Mouse (Mus musculus) stomach, embryonic 16.5 days (tissue): Measurements from ENCODE around the gene Pik3r2. TPM values are rescaled to one million over a fixed set of nuclear protein-coding genes. Genes with fewer than 3 reads are reported as not detected.

Experiments used
- ATAC-seq: fragments of 200-750 bp; cut with Nextera tagmentation; 2 replicates; pipeline ENCODE4 v1.8.0; 2017; ENCODE audit warnings: moderate number of reproducible peaks, moderate TSS enrichment; ENCODE audit not compliant: insufficient read depth, low FRiP score
- H3K27ac ChIP-seq: fragments of 300-500 bp; sonication (generic); 2 replicates; pipeline ENCODE4 v1.5.1; 2014; ENCODE audit warnings: low read length
- H3K27me3 ChIP-seq: fragments of 300-500 bp; sonication (generic); 2 replicates; pipeline ENCODE4 v1.6.1; 2014; ENCODE audit warnings: low read length, control low read depth, mixed read lengths; ENCODE audit not compliant: control insufficient read depth, insufficient read depth
- H3K36me3 ChIP-seq: fragments of 300-500 bp; sonication (generic); 2 replicates; pipeline ENCODE4 v1.6.1; 2014; ENCODE audit warnings: low read length; ENCODE audit not compliant: control insufficient read depth, insufficient read depth
- H3K4me1 ChIP-seq: fragments of 300-500 bp; sonication (generic); 2 replicates; pipeline ENCODE4 v1.6.1; 2014; ENCODE audit warnings: low read length, control low read depth, mixed read lengths; ENCODE audit not compliant: control insufficient read depth, insufficient read depth
- H3K4me2 ChIP-seq: fragments of 300-500 bp; sonication (generic); 2 replicates; pipeline ENCODE4 v1.6.1; 2014; ENCODE audit warnings: low read depth, low read length, mixed read lengths
- H3K4me3 ChIP-seq: fragments of 300-500 bp; sonication (generic); replicated peaks from 2 replicates; pipeline ENCODE4 v1.5.1; 2014; ENCODE audit warnings: mild to moderate bottlenecking, low read length
- H3K9ac ChIP-seq: fragments of 300-500 bp; sonication (generic); 2 replicates; pipeline ENCODE4 v1.6.1; 2014; ENCODE audit warnings: low read length
- H3K9me3 ChIP-seq: fragments of 300-500 bp; sonication (generic); replicated peaks from 2 replicates; pipeline ENCODE4 v1.6.1; 2016; ENCODE audit warnings: low read length, control low read depth; ENCODE audit not compliant: control insufficient read depth
- WGBS: fragments of 180-500 bp; shearing (Covaris S2); extraction: QIAGEN DNeasy Blood & Tissue Kit; methylation state at CpG from one replicate; pipeline ENCODE4 v1.1.7; 2014; 5-methylcytosine and 5-hydroxymethylcytosine counted together
- polyA plus RNA-seq: library from polyadenylated mRNA; unstranded; fragments of >200 nt; fragmentation: Nextera tagmentation; extraction: Ambion mirVana; gene quantifications from 2 replicates; pipeline ENCODE4 v1.2.1, GENCODE M21; 2015

Pik3r2 gene
- polyA plus RNA-seq, 1 experiment from 2014 or later: 57.6 TPM

DNA sequence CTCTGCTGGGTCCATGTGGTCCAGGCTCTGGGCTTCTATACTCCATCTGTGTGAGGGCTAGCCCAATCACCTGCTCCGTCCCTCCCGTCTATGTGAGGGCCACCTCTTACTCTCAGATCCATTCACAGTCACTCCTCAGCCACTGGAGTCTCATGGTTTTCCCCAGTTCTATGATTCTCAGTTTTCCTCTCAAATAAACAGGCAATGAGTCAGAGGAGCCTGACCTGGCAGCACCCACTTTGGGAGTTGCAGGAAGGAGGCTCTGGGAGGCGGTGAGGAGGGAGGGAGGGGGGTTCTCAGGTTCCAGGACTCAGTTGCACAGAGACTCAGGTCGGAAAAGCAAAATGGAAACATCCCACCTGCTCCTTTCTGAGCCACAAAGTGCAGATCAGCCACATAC is 36.4 kb upstream of the Pik3r2 start:
- Histone ChIP-seq H3K4me2 (no peak overlapping the region), H3K36me3 (no peaks in the 10 kb centered on the region), H3K27me3 (peaks cover 5% of the 10 kb centered on the region; the same call in 1 of the 2 replicates), H3K9me3 (no peaks in the 10 kb centered on the region), H3K4me1 (peaks cover 6% of the 10 kb centered on the region; the same call in 1 of the 2 replicates), H3K4me3 (no peak overlapping the region), H3K9ac (no peak overlapping the region), H3K27ac (no peak overlapping the region)
- WGBS: 51% methylated on average over 4 of the region's 4 CpGs
- ATAC-seq: no peak

DNA sequence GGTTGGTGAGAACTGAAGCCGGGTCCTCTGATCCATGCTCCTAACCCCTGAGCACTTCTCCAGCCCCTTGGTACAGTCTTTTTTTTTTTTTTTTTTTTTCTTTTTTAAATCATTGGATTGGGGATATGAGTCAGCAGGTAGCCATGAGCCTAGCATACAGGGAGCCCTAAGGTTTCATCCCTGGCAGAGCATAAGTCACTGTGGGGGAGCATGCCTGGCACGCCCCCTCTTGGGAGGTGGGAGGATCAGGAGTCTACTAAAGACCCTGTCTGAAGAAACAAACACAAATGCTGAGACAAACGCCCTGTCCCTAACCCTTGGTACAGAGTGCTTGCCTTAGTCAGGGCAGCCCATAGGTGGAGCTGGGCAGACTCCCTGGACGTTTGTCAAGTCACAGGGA is 35.5 kb upstream of the Pik3r2 start:
- H3K4me1 ChIP-seq: peaks cover 6% of the 10 kb centered on the region; the same call in 1 of the 2 replicates
- no peaks in the 10 kb centered on the region for H3K9me3 ChIP-seq
- no peaks in the 10 kb centered on the region for H3K36me3 ChIP-seq
- 39% methylated on average over 4 of the region's 4 CpGs for WGBS
- H3K4me2 ChIP-seq: no peak overlapping the region
- no peak for ATAC-seq
- no peak overlapping the region for H3K9ac ChIP-seq
- peaks cover 5% of the 10 kb centered on the region; the same call in 1 of the 2 replicates for H3K27me3 ChIP-seq
- no peak overlapping the region for H3K27ac ChIP-seq
- no peak overlapping the region for H3K4me3 ChIP-seq

- Histone ChIP-seq H3K36me3 (no peaks in the 10 kb centered on the region), H3K27ac (no peak overlapping the region), H3K27me3 (peaks cover 5% of the 10 kb centered on the region; the same call in 1 of the 2 replicates), H3K4me2 (no peak overlapping the region), H3K9me3 (no peaks in the 10 kb centered on the region), H3K4me3 (no peak overlapping the region), H3K9ac (no peak overlapping the region), H3K4me1 (no peaks in the 10 kb centered on the region)
- ATAC-seq: no peak
- WGBS: 69% methylated on average over 20 of the region's 20 CpGs
These were observed 34.6 kb upstream of the Pik3r2 start for GRCm38 (mm10) chr8:70810962-70811680.

- Histone ChIP-seq H3K9ac (no peak overlapping the region), H3K4me3 (no peak overlapping the region), H3K4me2 (no peak overlapping the region), H3K4me1 (peaks cover 5% of the 10 kb centered on the region; the same call in 1 of the 2 replicates), H3K27ac (no peak overlapping the region), H3K36me3 (no peaks in the 10 kb centered on the region), H3K9me3 (no peaks in the 10 kb centered on the region), H3K27me3 (peaks cover 5% of the 10 kb centered on the region)
- WGBS: 75% methylated on average over 8 of the region's 8 CpGs
- ATAC-seq: no peak
These were observed 32.6 kb upstream of the Pik3r2 start for GRCm38 (mm10) chr8:70808955-70809701.

DNA sequence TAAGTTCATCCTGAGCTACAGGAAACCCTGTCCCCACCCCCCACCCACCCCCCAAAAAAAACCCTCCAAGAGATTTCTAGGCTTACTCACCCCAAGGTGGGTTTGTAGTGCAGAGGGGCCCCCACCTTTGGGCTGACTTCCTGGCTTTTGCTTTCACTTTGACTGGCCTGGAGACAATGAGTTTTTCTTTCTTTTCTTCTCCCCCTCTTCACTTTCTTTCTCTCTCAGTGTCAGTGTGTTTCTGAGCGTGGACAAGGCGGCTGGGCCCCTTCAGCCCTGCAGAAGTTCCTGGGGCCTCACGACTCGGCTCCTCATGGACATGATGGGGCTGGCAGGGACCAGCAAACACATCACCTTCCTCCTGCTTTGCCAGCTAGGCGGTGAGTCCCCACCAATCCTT is 31.7 kb upstream of the Pik3r2 start, which contains the start of gene Il12rb1:
Il12rb1 (plus strand) TSS at position 211 of the 400 bp plus-strand sequence.
- Histone ChIP-seq H3K9me3 (no peaks in the 10 kb centered on the region), H3K36me3 (no peaks in the 10 kb centered on the region), H3K9ac (no peak within 1 kb of the TSS), H3K27ac (no peak within 1 kb of the TSS), H3K4me2 (no peak within 1 kb of the TSS), H3K4me1 (peaks cover 10% of the 10 kb centered on the region; the same call in 1 of the 2 replicates), H3K27me3 (peaks cover 9% of the 10 kb centered on the region), H3K4me3 (no peak within 1 kb of the TSS)
- WGBS: 59% methylated on average over 5 of the region's 5 CpGs
- ATAC-seq: no peak

- Histone ChIP-seq H3K4me2 (no peak overlapping the region), H3K27me3 (peaks cover 9% of the 10 kb centered on the region; the same call in 1 of the 2 replicates), H3K36me3 (no peaks in the 10 kb centered on the region), H3K9me3 (no peaks in the 10 kb centered on the region), H3K9ac (no peak overlapping the region), H3K27ac (no peak overlapping the region), H3K4me3 (no peak overlapping the region), H3K4me1 (peaks cover 10% of the 10 kb centered on the region; the same call in 1 of the 2 replicates)
- no peak for ATAC-seq
- WGBS: 50% methylated on average over 1 of the region's 1 CpGs
These were observed 30.8 kb upstream of the Pik3r2 start for GRCm38 (mm10) chr8:70807304-70807703.

DNA sequence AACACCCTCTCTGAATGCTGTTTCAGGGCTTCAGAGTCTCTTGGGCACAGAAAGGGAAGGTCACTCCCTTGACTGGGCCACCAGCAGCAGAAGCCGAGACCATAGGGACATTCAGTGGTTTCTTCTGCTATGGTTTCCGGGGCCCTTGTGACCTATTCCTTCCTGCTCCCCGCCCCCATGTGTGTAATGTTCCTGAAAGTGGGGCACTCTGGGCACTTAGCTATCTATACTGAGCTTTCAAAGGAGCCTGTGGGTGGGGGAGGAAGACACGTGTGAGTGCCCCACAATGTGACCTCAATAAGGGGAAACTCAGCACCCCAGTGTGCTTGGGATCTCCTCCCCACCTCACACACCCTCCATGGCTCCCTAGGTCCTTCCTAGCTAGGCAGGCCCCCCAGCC is 30.0 kb upstream of the Pik3r2 start:
- no peak for ATAC-seq

DNA sequence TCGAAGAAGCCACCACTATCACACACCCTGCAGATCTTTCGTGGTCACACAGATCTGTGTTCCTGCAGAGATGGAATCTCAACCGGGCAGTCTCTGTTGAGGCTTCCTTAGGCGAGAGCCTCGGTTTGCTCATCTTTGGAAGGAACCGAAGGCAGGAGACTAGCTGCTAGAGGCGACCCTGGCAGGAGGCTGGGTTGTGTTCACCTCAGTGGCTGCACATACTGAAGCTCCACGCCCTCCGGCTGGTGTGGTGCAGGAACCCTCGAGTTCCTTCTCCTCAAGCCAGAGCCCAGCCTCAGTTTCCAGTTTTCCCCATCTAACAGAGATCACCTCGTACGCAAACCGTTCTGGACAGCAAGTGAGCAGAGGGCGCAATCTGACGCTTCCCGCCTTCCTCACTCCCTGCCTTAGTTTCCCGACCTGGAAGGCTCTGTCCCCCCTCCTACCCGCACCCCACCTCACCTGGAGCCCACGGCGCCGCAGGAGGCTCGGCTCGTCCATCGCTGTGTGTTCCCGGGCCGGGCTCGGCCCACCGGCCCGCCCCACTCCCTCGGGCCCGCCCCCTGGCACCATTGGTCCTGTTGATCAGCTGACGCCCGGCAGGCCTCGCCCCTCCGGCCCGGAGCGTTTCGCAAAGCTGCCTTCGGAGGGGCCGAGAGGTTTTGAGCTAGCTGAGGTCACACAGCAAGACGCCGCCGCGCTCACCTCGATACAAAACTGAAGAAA is 28.1 kb upstream of the Pik3r2 start, which contains the start of gene Mast3:
Mast3 (minus strand) TSS at position 574 of the 726 bp plus-strand sequence.
- Histone ChIP-seq H3K4me2 (peak within 1 kb of the TSS; percentile 96), H3K27ac (no peak within 1 kb of the TSS; the same call in 1 of the 2 replicates), H3K27me3 (peaks cover 16% of the 10 kb centered on the region), H3K9ac (peak within 1 kb of the TSS; percentile 66), H3K4me3 (peak within 1 kb of the TSS; percentile 63), H3K36me3 (no peaks in the 10 kb centered on the region), H3K9me3 (no peaks in the 10 kb centered on the region), H3K4me1 (peaks cover 10% of the 10 kb centered on the region; the same call in 1 of the 2 replicates)
- 1% methylated on average over 45 of the region's 45 CpGs for WGBS
- ATAC-seq: peak; percentile 91

More for the DNA sequence above, 30.0 kb upstream of the Pik3r2 start:
- Histone ChIP-seq H3K9me3 (no peaks in the 10 kb centered on the region), H3K4me1 (peaks cover 10% of the 10 kb centered on the region; the same call in 1 of the 2 replicates), H3K27ac (no peak overlapping the region), H3K4me2 (no peak overlapping the region), H3K36me3 (no peaks in the 10 kb centered on the region), H3K9ac (no peak overlapping the region), H3K27me3 (peaks cover 10% of the 10 kb centered on the region; the same call in 1 of the 2 replicates), H3K4me3 (no peak overlapping the region)
- WGBS: 65% methylated on average over 4 of the region's 4 CpGs
